23 mouse cellular contexts compared by ENCODE assay signal in genomic region chr17:87475356-87475755, GRCm38 (mm10). TPM values are rescaled to one million over a fixed set of nuclear protein-coding genes. Genes with fewer than 3 reads are reported as not detected.
A peak's percentile ranks its signal among the peaks of the same experiment; 100 is the strongest.
DNase-seq lines count a peak whose midpoint lies in the region; ATAC-seq lines count a peak whose summit lies in the region.
"Had no signal": no experiment of that assay in that cellular context is flagged by ENCODE, and none has a peak within 500 bp of the region (broad histone marks: within the 10 kb centered on the region; RNA-seq: fewer than 3 reads in every experiment).

No protein-coding gene starts in this region.

- intact Hi-C loops in left cerebral cortex, postnatal 14 days (cut with DNase I) = no loop called here
- intact Hi-C loops in left cerebral cortex, postnatal 10 days (cut with DNase I) = no loop called here

- 48% methylated on average over 8 of the region's 8 CpGs for WGBS in heart, embryonic 15.5 days
- 68% methylated on average over 8 of the region's 8 CpGs for WGBS in neural tube, embryonic 13.5 days
- WGBS in neural tube, embryonic 15.5 days = 72% methylated on average over 8 of the region's 8 CpGs

- H3K27me3 ChIP-seq in heart, embryonic 15.5 days = no peaks in the 10 kb centered on the region
- H3K27me3 ChIP-seq in neural tube, embryonic 13.5 days = 0 out of 2 replicates have a peak, but pooled peaks cover 2% of the 10 kb centered on the region
- no peaks in the 10 kb centered on the region for H3K27me3 ChIP-seq in neural tube, embryonic 15.5 days (replicated peaks)
- H3K27me3 ChIP-seq: embryonic facial prominence, embryonic 13.5 days had no signal

- H3K4me2 ChIP-seq in heart, embryonic 15.5 days = no peak overlapping the region
- H3K4me2 ChIP-seq in neural tube, embryonic 13.5 days = peak overlapping the region; percentile 65; the same call in 1 of the 2 replicates
- H3K4me2 ChIP-seq in neural tube, embryonic 15.5 days = no peak overlapping the region

- no peak for DNase-seq in heart, adult 9 months (ENCODE audit: low spot score in 2 of 2)
- peak; percentile 51 to 62 for DNase-seq in left cerebral cortex, postnatal 14 days (ENCODE audit: low spot score in 2 of 2)
- no peak for DNase-seq in left cerebral cortex, postnatal 10 days (ENCODE audit: extremely low spot score in 1 of 2, low spot score in 2 of 2)
- DNase-seq: forebrain, postnatal 0 days; gastrocnemius, postnatal 36 days; kidney, adult 9 months; lung, postnatal 36 days; right cerebral cortex, postnatal 14 days; thymus, postnatal 14 days had no signal

- H3K9me3 ChIP-seq in heart, embryonic 15.5 days (replicated peaks) = no peaks in the 10 kb centered on the region
- no peaks in the 10 kb centered on the region for H3K9me3 ChIP-seq in neural tube, embryonic 13.5 days
- H3K9me3 ChIP-seq in neural tube, embryonic 15.5 days (replicated peaks) = no peaks in the 10 kb centered on the region
- H3K9me3 ChIP-seq: embryonic facial prominence, embryonic 13.5 days; G1E; limb, embryonic 15.5 days; midbrain, embryonic 12.5 days had no signal

- H3K9ac ChIP-seq in heart, embryonic 15.5 days = no peak overlapping the region
- no peak overlapping the region for H3K9ac ChIP-seq in neural tube, embryonic 13.5 days
- H3K9ac ChIP-seq in neural tube, embryonic 15.5 days (replicated peaks) = no peak overlapping the region
- H3K9ac ChIP-seq: embryonic facial prominence, embryonic 13.5 days; forebrain, postnatal 0 days; limb, embryonic 15.5 days; midbrain, embryonic 12.5 days had no signal

- H3K4me3 ChIP-seq in heart, embryonic 15.5 days = no peak overlapping the region
- H3K4me3 ChIP-seq in neural tube, embryonic 13.5 days = no peak overlapping the region
- no peak overlapping the region for H3K4me3 ChIP-seq in neural tube, embryonic 15.5 days (replicated peaks)
- H3K4me3 ChIP-seq: limb, embryonic 15.5 days had no signal

- no peaks in the 10 kb centered on the region for H3K36me3 ChIP-seq in heart, embryonic 15.5 days
- H3K36me3 ChIP-seq in neural tube, embryonic 13.5 days = no peaks in the 10 kb centered on the region
- no peaks in the 10 kb centered on the region for H3K36me3 ChIP-seq in neural tube, embryonic 15.5 days
- H3K36me3 ChIP-seq: embryonic facial prominence, embryonic 13.5 days; G1E; limb, embryonic 15.5 days; midbrain, embryonic 12.5 days had no signal

- ATAC-seq in heart, embryonic 15.5 days (replicated peaks; ENCODE audit: insufficient number of reproducible peaks, insufficient read depth, low FRiP score, low read depth) = no peak; the same call in 1 of the 2 replicates
- ATAC-seq in neural tube, embryonic 13.5 days (ENCODE audit: low read depth) = no peak
- ATAC-seq in neural tube, embryonic 15.5 days (ENCODE audit: low FRiP score) = no peak
- no peak for ATAC-seq in CD4-positive, CD25-positive, alpha-beta regulatory T cell, adult 4 months
- ATAC-seq: forebrain, postnatal 0 days; hindbrain, postnatal 0 days had no signal

- H3K27ac ChIP-seq in heart, embryonic 15.5 days = 0 out of 2 replicates have a peak overlapping the region, but pooled peaks have one; percentile 6
- H3K27ac ChIP-seq in neural tube, embryonic 13.5 days (replicated peaks) = no peak overlapping the region
- H3K27ac ChIP-seq in neural tube, embryonic 15.5 days (replicated peaks) = no peak overlapping the region
- H3K27ac ChIP-seq: embryonic facial prominence, embryonic 13.5 days; hindbrain, postnatal 0 days; limb, embryonic 15.5 days; midbrain, embryonic 12.5 days had no signal

- peaks cover 36% of the 10 kb centered on the region for H3K4me1 ChIP-seq in heart, embryonic 15.5 days (replicated peaks)
- peaks cover 43% of the 10 kb centered on the region for H3K4me1 ChIP-seq in neural tube, embryonic 13.5 days (replicated peaks)
- H3K4me1 ChIP-seq in neural tube, embryonic 15.5 days = peaks cover 35% of the 10 kb centered on the region

RNA-seq across cellular contexts. Expression of gene Calm2, which starts 28.6 kb away (rescaled TPM):
- 543 and 549 TPM in 2 replicates for polyA plus RNA-seq in heart, embryonic 15.5 days (2015; fragmentation: Nextera tagmentation; extraction: Ambion mirVana)
- total RNA-seq in left cerebral cortex, postnatal 14 days (2021) = 1,000 to 10,000 TPM; 2,367 to 2,382 TPM
- total RNA-seq in left cerebral cortex, postnatal 10 days (2021) = 1,000 to 10,000 TPM; 2,409 to 2,430 TPM
- 2,810 and 2,954 TPM in 2 replicates for polyA plus RNA-seq in neural tube, embryonic 13.5 days (2015; fragmentation: Nextera tagmentation; extraction: Ambion mirVana)
- polyA plus RNA-seq in neural tube, embryonic 15.5 days (2015; fragmentation: Nextera tagmentation; extraction: Ambion mirVana) = 3,061 and 3,386 TPM in 2 replicates
- 100 to 1,000 TPM; 533 to 583 TPM for polyA plus RNA-seq in CD4-positive, CD25-positive, alpha-beta regulatory T cell, adult 4 months (2017; shearing (Covaris generic))

RNA-seq across cellular contexts. Expression of gene Stpg4, which starts 47.8 kb away (rescaled TPM):
- 0.23 TPM in 1 of 2 replicates, not detected in the other for polyA plus RNA-seq in heart, embryonic 15.5 days (2015; fragmentation: Nextera tagmentation; extraction: Ambion mirVana)
- total RNA-seq in left cerebral cortex, postnatal 14 days (2021) = not detected
- under 1 TPM in 1 of 2 experiments, not detected in 1; 0.56 TPM for total RNA-seq in left cerebral cortex, postnatal 10 days (2021)
- polyA plus RNA-seq in neural tube, embryonic 13.5 days (2015; fragmentation: Nextera tagmentation; extraction: Ambion mirVana) = 0.78 TPM in 1 of 2 replicates, not detected in the other
- 0.26 TPM in 1 of 2 replicates, not detected in the other for polyA plus RNA-seq in neural tube, embryonic 15.5 days (2015; fragmentation: Nextera tagmentation; extraction: Ambion mirVana)
- polyA plus RNA-seq in CD4-positive, CD25-positive, alpha-beta regulatory T cell, adult 4 months (2017; shearing (Covaris generic)) = not detected
- total RNA-seq: forebrain, postnatal 0 days; gastrocnemius, postnatal 36 days; layer of hippocampus, adult 8-10 months had no signal
- polyA plus RNA-seq: cortical plate, adult 2 months; embryonic facial prominence, embryonic 13.5 days; forebrain, postnatal 0 days; G1E; heart, embryonic 14.5 days; hindbrain, postnatal 0 days; limb, embryonic 15.5 days; liver, embryonic 16.5 days; midbrain, embryonic 12.5 days; stomach, embryonic 16.5 days had no signal

Comparison
In these comparisons a context has a peak if more than half of its experiments do, and no peak if none do; other contexts are left out.
1. DNase-seq: peak in left cerebral cortex, postnatal 14 days (2 of 2); none in heart, adult 9 months (0 of 2) and left cerebral cortex, postnatal 10 days (0 of 2).